Mouse (Mus musculus) G1E (cell line): ENCODE data around the gene Cnnm3.

ENCODE experiments used
- CTCF ChIP-seq: IDR thresholded peaks from 2 replicates; pipeline ENCODE4 v1.5.1; 2012; ENCODE audit warnings: low read depth, low read length, inconsistent platforms, mixed read lengths
- GATA2 ChIP-seq: IDR thresholded peaks from 2 replicates; pipeline ENCODE4 v1.6.1; 2012; ENCODE audit warnings: low read depth, low read length, inconsistent platforms, borderline replicate concordance

DNA sequence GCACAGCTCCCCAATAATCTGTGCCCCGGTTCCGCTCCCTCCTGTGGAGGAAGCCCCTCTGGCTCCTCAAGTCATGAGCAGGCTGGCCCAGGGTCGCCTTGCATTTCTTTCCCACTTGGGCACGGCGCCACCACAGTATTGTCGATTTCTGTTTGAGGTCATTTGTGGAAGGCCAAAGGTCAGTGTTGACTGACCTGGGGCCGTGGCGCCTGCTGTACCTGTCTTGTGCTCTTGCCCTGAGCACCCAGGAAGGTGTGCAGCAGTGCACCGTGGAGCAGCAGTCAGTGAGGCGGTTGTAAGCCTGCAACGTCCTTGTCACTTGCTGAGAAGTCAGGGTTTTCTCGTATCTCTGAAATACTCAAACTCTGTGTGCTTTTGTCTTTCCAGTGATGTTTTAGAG lies 14.1 kb downstream of the Cnnm3 start:
- TF ChIP-seq CTCF = no peak
- TF ChIP-seq GATA2 = no peak
